Mouse (Mus musculus) frontal cortex, adult 2 months (tissue): ENCODE measurements at regions not wholly inside any gene's neighbourhood (a gene's known extent, or its start where the extent isn't known, plus 50 kb on each side); places are given as distances from the start of the nearest gene placed in this dataset.
A peak's percentile ranks its signal among the peaks of the same experiment; 100 is the strongest.

Source experiments
- DNase-seq, 2 experiments: peaks; one replicate each; pipeline ENCODE4 v3.0.0; 2022; ENCODE audit warnings: low spot score in 1 of 2; ENCODE audit errors: extremely low spot score in 1 of 2

- DNase-seq = peak; percentile 40 to 89
These were observed 155.8 kb upstream of the Gm12830 start for GRCm38 (mm10) chr4:114665684-114666083.

- no peak for DNase-seq
These were observed 155.1 kb upstream of the Gm12830 start for GRCm38 (mm10) chr4:114666238-114666978.

GRCm38 (mm10) chr4:114666979-114667328 is 154.6 kb upstream of the Gm12830 start:
- no peak for DNase-seq

- no peak for DNase-seq
These were observed 149.3 kb upstream of the Gm12830 start for GRCm38 (mm10) chr4:114672096-114672720.

- DNase-seq = no peak
These were observed 144.3 kb upstream of the Gm12830 start for GRCm38 (mm10) chr4:114676908-114677898.

GRCm38 (mm10) chr4:114678053-114678941 is 143.2 kb upstream of the Gm12830 start:
- DNase-seq = peak in 1 of 2 experiments; percentile 16

GRCm38 (mm10) chr4:114680360-114680759 is 141.2 kb upstream of the Gm12830 start:
- DNase-seq = no peak

GRCm38 (mm10) chr4:114682955-114683354 is 138.6 kb upstream of the Gm12830 start:
- DNase-seq = no peak

GRCm38 (mm10) chr4:114683696-114684095 is 137.8 kb upstream of the Gm12830 start:
- DNase-seq = no peak

- DNase-seq = no peak
These were observed 136.6 kb upstream of the Gm12830 start for GRCm38 (mm10) chr4:114684844-114685382.

GRCm38 (mm10) chr4:114685454-114685853 is 136.1 kb upstream of the Gm12830 start:
- peak in 1 of 2 experiments; percentile 19 for DNase-seq

GRCm38 (mm10) chr4:114686091-114686490 is 135.4 kb upstream of the Gm12830 start:
- no peak for DNase-seq

- DNase-seq = no peak
These were observed 133.1 kb upstream of the Gm12830 start for GRCm38 (mm10) chr4:114688356-114688972.

GRCm38 (mm10) chr4:114688973-114689371 is 132.6 kb upstream of the Gm12830 start:
- DNase-seq = no peak

GRCm38 (mm10) chr4:114705586-114705985 is 115.9 kb upstream of the Gm12830 start:
- DNase-seq = no peak

- DNase-seq = no peak
These were observed 111.2 kb upstream of the Gm12830 start for GRCm38 (mm10) chr4:114710182-114710909.

GRCm38 (mm10) chr4:114711082-114711481 is 110.4 kb upstream of the Gm12830 start:
- no peak for DNase-seq

- no peak for DNase-seq
These were observed 109.4 kb upstream of the Gm12830 start for GRCm38 (mm10) chr4:114712005-114712665.
